Mouse (Mus musculus) stomach, postnatal 0 days (tissue): Measurements from ENCODE around the gene Dennd1c. TPM values are rescaled to one million over a fixed set of nuclear protein-coding genes. Genes with fewer than 3 reads are reported as not detected.

Source experiments
- ATAC-seq: fragments of 200-750 bp; cut with Nextera tagmentation; 2 replicates; pipeline ENCODE4 v1.8.0; 2017; ENCODE audit not compliant: low FRiP score, low TSS enrichment
- DNase-seq: peaks from one replicate; pipeline ENCODE4 v3.0.0-alpha.2; 2016; ENCODE audit warnings: low spot score
- H3K27ac ChIP-seq: fragments of 300-500 bp; sonication (generic); replicated peaks from 2 replicates; pipeline ENCODE4 v1.5.1; 2014; ENCODE audit warnings: mild to moderate bottlenecking, control low read depth
- H3K27me3 ChIP-seq: fragments of 300-500 bp; sonication (generic); 2 replicates; pipeline ENCODE4 v1.6.1; 2014; ENCODE audit warnings: low read length; ENCODE audit not compliant: control insufficient read depth, insufficient read depth
- H3K36me3 ChIP-seq: fragments of 300-500 bp; sonication (generic); 2 replicates; pipeline ENCODE4 v1.6.1; 2014; ENCODE audit warnings: low read length, mixed read lengths; ENCODE audit not compliant: control insufficient read depth, insufficient read depth
- H3K4me1 ChIP-seq: fragments of 300-500 bp; sonication (generic); replicated peaks from 2 replicates; pipeline ENCODE4 v1.6.1; 2014; ENCODE audit warnings: antibody characterized with exemption; ENCODE audit not compliant: control insufficient read depth, insufficient read depth
- H3K4me2 ChIP-seq: fragments of 300-500 bp; sonication (generic); replicated peaks from 2 replicates; pipeline ENCODE4 v1.6.1; 2014; ENCODE audit warnings: low read depth, mild to moderate bottlenecking, control low read depth, moderate library complexity
- H3K4me3 ChIP-seq: fragments of 300-500 bp; sonication (generic); 2 replicates; pipeline ENCODE4 v1.5.1; 2014; ENCODE audit warnings: low read depth, low read length, control low read depth
- H3K9ac ChIP-seq: fragments of 300-500 bp; sonication (generic); 2 replicates; pipeline ENCODE4 v1.6.1; 2014; ENCODE audit warnings: mild to moderate bottlenecking, low read length, control low read depth, mixed read lengths
- H3K9me3 ChIP-seq: fragments of 300-500 bp; sonication (generic); 2 replicates; pipeline ENCODE4 v1.6.1; 2016; ENCODE audit warnings: low read length; ENCODE audit not compliant: control insufficient read depth
- CTCF ChIP-seq: IDR thresholded peaks from 2 replicates; pipeline ENCODE4 v1.5.1; 2016; ENCODE audit warnings: antibody characterized with exemption, low read depth, mild to moderate bottlenecking, moderate library complexity
- EP300 ChIP-seq: optimal IDR thresholded peaks from 2 replicates; pipeline ENCODE3; 2016; ENCODE audit warnings: antibody characterized with exemption
- WGBS: fragments of 180-500 bp; shearing (Covaris S2); extraction: QIAGEN DNeasy Blood & Tissue Kit; methylation state at CpG from one replicate; pipeline ENCODE4 v1.1.7; 2014; 5-methylcytosine and 5-hydroxymethylcytosine counted together
- polyA plus RNA-seq: library from polyadenylated mRNA; unstranded; fragments of >200 nt; fragmentation: Nextera tagmentation; extraction: Ambion mirVana; gene quantifications from 2 replicates; pipeline ENCODE4 v1.2.1, GENCODE M21; 2015

Dennd1c gene
- polyA plus RNA-seq, 1 experiment from 2014 or later = 2.8 TPM

- 3% methylated on average over 31 of the region's 31 CpGs for WGBS
- ATAC-seq (peak; percentile 68), DNase-seq (peak; percentile 44)
- Histone ChIP-seq H3K36me3 (no peaks in the 10 kb centered on the region), H3K27me3 (no peaks in the 10 kb centered on the region), H3K9me3 (no peaks in the 10 kb centered on the region), H3K4me2 (peak within 1 kb of the TSS; percentile 58), H3K27ac (no peak within 1 kb of the TSS), H3K4me3 (peak within 1 kb of the TSS; percentile 33), H3K4me1 (no peaks in the 10 kb centered on the region), H3K9ac (0 out of 2 replicates have a peak within 1 kb of the TSS, but pooled peaks have one; percentile 13)
- peak; percentile 9; the same call in 1 of the 2 replicates for TF ChIP-seq CTCF
- TF ChIP-seq EP300 = no peak
Observed at GRCm38 (mm10) chr17:57087049-57087832, 8.9 kb upstream of the Dennd1c start, which contains the start of gene Tubb4a. Gene Tubb4a, minus strand, starts transcription at chr17:57087782.

DNA sequence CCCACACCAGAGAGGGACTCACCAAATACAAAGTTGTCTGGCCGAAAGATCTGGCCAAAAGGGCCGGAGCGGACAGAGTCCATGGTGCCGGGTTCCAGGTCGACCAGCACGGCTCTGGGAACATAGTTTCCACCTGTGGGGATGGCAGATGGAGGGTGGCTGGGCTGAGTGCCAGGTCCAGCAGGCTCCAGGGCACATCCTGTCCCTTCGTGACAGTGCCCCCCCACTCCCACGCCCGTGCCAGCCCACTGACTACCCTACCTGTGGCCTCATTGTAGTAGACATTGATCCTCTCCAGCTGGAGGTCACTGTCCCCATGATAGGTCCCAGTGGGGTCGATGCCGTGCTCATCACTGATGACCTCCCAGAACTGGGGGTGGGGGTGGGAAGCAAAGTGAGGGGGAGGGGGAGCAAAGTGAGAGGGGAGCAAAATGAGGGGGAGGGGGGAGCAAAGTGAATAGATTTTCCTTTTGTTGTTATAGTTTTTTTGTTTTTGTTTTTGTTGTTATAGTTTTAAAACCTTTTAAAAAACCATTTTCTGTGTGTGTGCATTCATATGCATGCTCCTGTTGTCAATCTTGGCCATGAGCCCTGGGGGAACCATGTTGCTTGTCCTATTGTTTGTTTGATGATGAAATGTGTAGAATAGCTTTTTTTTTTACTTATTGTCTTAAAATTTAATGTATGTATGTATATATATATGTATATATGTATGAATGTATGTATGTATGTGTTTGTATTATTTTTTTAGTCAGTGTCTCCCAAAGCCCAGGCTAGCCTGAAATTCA is 7.8 kb upstream of the Dennd1c start:
- whole genome bisulfite sequencing = 82% methylated on average over 11 of the region's 11 CpGs
- H3K9me3 ChIP-seq = no peaks in the 10 kb centered on the region
- H3K4me2 ChIP-seq = no peak overlapping the region
- ATAC-seq (0 out of 2 replicates have a peak, but pooled peaks have one; percentile 27), DNase-seq (no peak)
- H3K27me3 ChIP-seq = no peaks in the 10 kb centered on the region
- TF ChIP-seq EP300 (no peak), CTCF (no peak)
- no peak overlapping the region for H3K9ac ChIP-seq
- H3K36me3 ChIP-seq = no peaks in the 10 kb centered on the region
- H3K27ac ChIP-seq = no peak overlapping the region
- no peaks in the 10 kb centered on the region for H3K4me1 ChIP-seq
- no peak overlapping the region for H3K4me3 ChIP-seq

GRCm38 (mm10) chr17:57082481-57082880 is 4.2 kb upstream of the Dennd1c start:
- 72% methylated on average over 5 of the region's 5 CpGs for WGBS
- no peaks in the 10 kb centered on the region for H3K4me1 ChIP-seq
- H3K9ac ChIP-seq = no peak overlapping the region
- H3K27me3 ChIP-seq = no peaks in the 10 kb centered on the region
- no peaks in the 10 kb centered on the region for H3K9me3 ChIP-seq
- no peak overlapping the region for H3K4me3 ChIP-seq
- no peak overlapping the region for H3K4me2 ChIP-seq
- no peak overlapping the region for H3K27ac ChIP-seq
- H3K36me3 ChIP-seq = no peaks in the 10 kb centered on the region
- ATAC-seq (no peak), DNase-seq (no peak)
- TF ChIP-seq EP300 = no peak
- no peak for TF ChIP-seq CTCF

- DNase-seq (no peak), ATAC-seq (no peak)
- no peak overlapping the region for H3K9ac ChIP-seq
- TF ChIP-seq CTCF (no peak), EP300 (no peak)
- H3K27ac ChIP-seq = no peak overlapping the region
- no peak overlapping the region for H3K4me2 ChIP-seq
- WGBS = 94% methylated on average over 31 of the region's 31 CpGs
- no peaks in the 10 kb centered on the region for H3K27me3 ChIP-seq
- no peak overlapping the region for H3K4me3 ChIP-seq
- H3K9me3 ChIP-seq = no peaks in the 10 kb centered on the region
- H3K36me3 ChIP-seq = no peaks in the 10 kb centered on the region
- H3K4me1 ChIP-seq = no peaks in the 10 kb centered on the region
Observed at GRCm38 (mm10) chr17:57081234-57081842, 3.0 kb upstream of the Dennd1c start.

GRCm38 (mm10) chr17:57079919-57080318 is 1.6 kb upstream of the Dennd1c start:
- H3K27me3 ChIP-seq = no peaks in the 10 kb centered on the region
- ATAC-seq = peak; percentile 56
- H3K4me2 ChIP-seq = no peak overlapping the region

More at GRCm38 (mm10) chr17:57079919-57080318, 1.6 kb upstream of the Dennd1c start:
- Histone ChIP-seq H3K9ac (no peak overlapping the region), H3K9me3 (no peaks in the 10 kb centered on the region), H3K27ac (no peak overlapping the region), H3K36me3 (no peaks in the 10 kb centered on the region), H3K4me3 (no peak overlapping the region), H3K4me1 (no peaks in the 10 kb centered on the region)
- 50% methylated on average over 3 of the region's 3 CpGs for WGBS
- no peak for TF ChIP-seq EP300
- no peak for DNase-seq
